ENCODE assay signal across 22 mouse cellular contexts in genomic region chr15:101200777-101201295, GRCm38 (mm10). TPM values are rescaled to one million over a fixed set of nuclear protein-coding genes. Genes with fewer than 3 reads are reported as not detected.
A peak's percentile ranks its signal among the peaks of the same experiment; 100 is the strongest.
DNase-seq lines count a peak whose midpoint lies in the region; ATAC-seq lines count a peak whose summit lies in the region.
"Had no signal": no experiment of that assay in that cellular context is flagged by ENCODE, and none has a peak within 500 bp of the region (broad histone marks: within the 10 kb centered on the region; RNA-seq: fewer than 3 reads in every experiment).

No protein-coding gene starts in this region.

- peaks cover 40% of the 10 kb centered on the region for H3K36me3 ChIP-seq in intestine, embryonic 16.5 days (ENCODE audit: control insufficient read depth, insufficient read depth, low read length)

- no peak overlapping the region for H3K27ac ChIP-seq in intestine, embryonic 16.5 days (ENCODE audit: low read length)
- H3K27ac ChIP-seq: forebrain, embryonic 10.5 days; forebrain, embryonic 13.5 days; heart, adult 2 months; heart, embryonic 10.5 days; heart, embryonic 13.5 days; hindbrain, embryonic 14.5 days; hindbrain, postnatal 0 days had no signal

- no peak overlapping the region for H3K9ac ChIP-seq in intestine, embryonic 16.5 days (ENCODE audit: low read depth, low read length)
- H3K9ac ChIP-seq: forebrain, embryonic 13.5 days; heart, embryonic 13.5 days; hindbrain, embryonic 14.5 days had no signal

- no peak; the same call in 1 of the 2 replicates for ATAC-seq in cerebellum, adult (ENCODE audit: insufficient number of reproducible peaks, low FRiP score, low TSS enrichment)
- no peak for ATAC-seq in intestine, embryonic 16.5 days
- ATAC-seq: forebrain, embryonic 13.5 days; forebrain, embryonic 16.5 days; hindbrain, postnatal 0 days; inflammation-experienced regulatory T-cells, adult 6 months; intestine, postnatal 0 days had no signal

- H3K27me3 ChIP-seq in intestine, embryonic 16.5 days (replicated peaks; ENCODE audit: control insufficient read depth, insufficient read depth, low read length) = no peaks in the 10 kb centered on the region
- H3K27me3 ChIP-seq: forebrain, embryonic 13.5 days; heart, embryonic 13.5 days had no signal

- H3K4me3 ChIP-seq in intestine, embryonic 16.5 days (ENCODE audit: low read length) = no peak overlapping the region
- H3K4me3 ChIP-seq: forebrain, embryonic 10.5 days; forebrain, embryonic 13.5 days; heart, adult 2 months; heart, embryonic 10.5 days; heart, embryonic 13.5 days had no signal

- H3K4me1 ChIP-seq in intestine, embryonic 16.5 days (ENCODE audit: control insufficient read depth, insufficient read depth, low read length) = peaks cover 1% of the 10 kb centered on the region; the same call in 1 of the 2 replicates
- H3K4me1 ChIP-seq: forebrain, embryonic 10.5 days; forebrain, embryonic 13.5 days; heart, embryonic 13.5 days had no signal

- no peaks in the 10 kb centered on the region for H3K9me3 ChIP-seq in intestine, embryonic 16.5 days (ENCODE audit: control insufficient read depth, low read length)
- H3K9me3 ChIP-seq: forebrain, embryonic 10.5 days; forebrain, embryonic 13.5 days; heart, embryonic 10.5 days; heart, embryonic 13.5 days had no signal

- peak; percentile 54 for DNase-seq in cerebellum, adult 11-12 months
- no peak for DNase-seq in cerebellum, postnatal 36 days
- peak; percentile 50 to 51 for DNase-seq in cerebellum, postnatal 25 days
- DNase-seq in brain, adult 2 months (ENCODE audit: low read depth, low spot score) = peak; percentile 54
- DNase-seq: adrenal gland, postnatal 10 days; adrenal gland, postnatal 36 days; gastrocnemius, postnatal 10 days; gastrocnemius, postnatal 36 days; heart, adult 2 months; heart, postnatal 4 days; kidney, adult 2 months had no signal

- H3K4me2 ChIP-seq in intestine, embryonic 16.5 days (ENCODE audit: low read depth, low read length) = no peak overlapping the region
- H3K4me2 ChIP-seq: forebrain, embryonic 13.5 days; heart, embryonic 13.5 days; hindbrain, embryonic 14.5 days had no signal

- WGBS in intestine, embryonic 16.5 days = 97% methylated on average over 9 of the region's 9 CpGs

RNA-seq across cellular contexts. Expression of gene Grasp, which starts 23.2 kb away (rescaled TPM):
- 2.3 and 2.8 TPM in 2 replicates for polyA plus RNA-seq in intestine, embryonic 16.5 days (2015; fragmentation: Nextera tagmentation; extraction: Ambion mirVana)

RNA-seq across cellular contexts. Expression of gene Acvr1b, which starts 27.0 kb away (rescaled TPM):
- polyA plus RNA-seq in intestine, embryonic 16.5 days (2015; fragmentation: Nextera tagmentation; extraction: Ambion mirVana) = 10.4 and 11.0 TPM in 2 replicates

RNA-seq across cellular contexts. Expression of gene Nr4a1, which starts 53.2 kb away (rescaled TPM):
- polyA plus RNA-seq in intestine, embryonic 16.5 days (2015; fragmentation: Nextera tagmentation; extraction: Ambion mirVana) = 8.6 and 10.0 TPM in 2 replicates

Comparison
In these comparisons a context has a peak if more than half of its experiments do, and no peak if none do; other contexts are left out.
1. DNase-seq: peak in cerebellum, adult 11-12 months (single experiment), cerebellum, postnatal 25 days (2 of 2) and brain, adult 2 months (single experiment); none in cerebellum, postnatal 36 days (0 of 2).